Mouse (Mus musculus) ES-E14 (cell line): ENCODE results near the gene Vwa1. TPM values are rescaled to one million over a fixed set of nuclear protein-coding genes. Genes with fewer than 3 reads are reported as not detected.

Experiments used
- DNase-seq: peaks from one replicate; pipeline ENCODE4 v3.0.0-alpha.2; 2013; ENCODE audit warnings: low read depth, low spot score
- H3K27ac ChIP-seq: 2 replicates; pipeline ENCODE4 v1.5.1; 2012; ENCODE audit warnings: low read depth, mild to moderate bottlenecking, low read length, moderate library complexity, mixed read lengths; ENCODE audit not compliant: poor library complexity, insufficient read depth, severe bottlenecking
- H3K36me3 ChIP-seq: 2 replicates; pipeline ENCODE4 v1.6.1; 2012; ENCODE audit warnings: mild to moderate bottlenecking, low read length, moderate library complexity, mixed read lengths; ENCODE audit not compliant: control insufficient read depth, poor library complexity, insufficient read depth, severe bottlenecking
- H3K4me1 ChIP-seq, 2 experiments: fragments of 150-350 bp in 1 of 2; sonication (generic) in 1 of 2; 2 replicates each; pipeline ENCODE4 v1.6.1; 2012; ENCODE audit warnings: low read length in 2 of 2, mild to moderate bottlenecking in 1 of 2, mixed read lengths in 1 of 2; ENCODE audit not compliant: control insufficient read depth in 2 of 2, insufficient read depth in 2 of 2, poor library complexity in 1 of 2
- H3K4me3 ChIP-seq, 2 experiments: fragments of 150-350 bp in 1 of 2; sonication (generic) in 1 of 2; 2 replicates each; pipeline ENCODE4 v1.5.1; 2012; ENCODE audit warnings: low read length in 2 of 2, low read depth in 1 of 2, mild to moderate bottlenecking in 1 of 2, mixed read lengths in 1 of 2; ENCODE audit not compliant: insufficient read depth in 1 of 2, poor library complexity in 1 of 2, severe bottlenecking in 1 of 2
- H3K9ac ChIP-seq: 2 replicates; pipeline ENCODE4 v1.6.1; 2012; ENCODE audit warnings: low read depth, mild to moderate bottlenecking, low read length, mixed read lengths; ENCODE audit not compliant: poor library complexity, insufficient read depth, severe bottlenecking
- H3K9me3 ChIP-seq: fragments of 150-350 bp; sonication (generic); 2 replicates; pipeline ENCODE4 v1.6.1; 2012; ENCODE audit warnings: low read depth, mild to moderate bottlenecking, low read length; ENCODE audit not compliant: control insufficient read depth, insufficient read depth
- CHD2 ChIP-seq: IDR thresholded peaks from 2 replicates; pipeline ENCODE4 v1.6.1; 2014; ENCODE audit warnings: mild to moderate bottlenecking, low read depth, low read length, inconsistent platforms
- HCFC1 ChIP-seq: IDR thresholded peaks from 2 replicates; pipeline ENCODE4 v1.6.1; 2012; ENCODE audit warnings: low read length, inconsistent platforms, borderline replicate concordance; ENCODE audit not compliant: insufficient read depth
- MAFK ChIP-seq: IDR thresholded peaks from 2 replicates; pipeline ENCODE4 v1.6.1; 2014; ENCODE audit warnings: mild to moderate bottlenecking, low read depth, low read length, inconsistent platforms; ENCODE audit not compliant: insufficient read depth
- ZC3H11A ChIP-seq: IDR thresholded peaks from 2 replicates; pipeline ENCODE4 v1.6.1; 2012; ENCODE audit warnings: low read depth, mild to moderate bottlenecking, inconsistent platforms, low read length, borderline replicate concordance
- ZNF384 ChIP-seq: IDR thresholded peaks from 2 replicates; pipeline ENCODE4 v1.6.1; 2012; ENCODE audit warnings: low read depth, low read length, inconsistent platforms
- in situ Hi-C, 2 experiments: fragments of 600-800 bp; cut with MboI; formaldehyde crosslinking; loops; one replicate each; pipeline ENCODE4 v1.15.1; 2025; ENCODE audit warnings: low sequenced_read_pairs in 2 of 2, inconsistent platforms in 1 of 2; ENCODE audit not compliant: unreplicated experiment in 2 of 2
- total RNA-seq: library from RNA; depleted of rRNA; stranded (reverse); fragments of 300-350 nt; gene quantifications from 2 replicates; pipeline ENCODE4 v1.2.3, GENCODE M21; 2012

Vwa1 gene
- total RNA-seq, 1 experiment = 4.6 TPM

GRCm38 (mm10) chr4:155775855-155776254, 1.4 kb upstream of the Vwa1 start:
- peaks cover 9 to 17% of the 10 kb centered on the region in 2 experiments; a peak in 3 of 4 replicates for H3K4me1 ChIP-seq
- no peak overlapping the region for H3K9ac ChIP-seq
- no peak for DNase-seq
- no peak overlapping the region for H3K27ac ChIP-seq
- no peak overlapping the region for H3K4me3 ChIP-seq
- in situ Hi-C loops = no loop called here
- TF ChIP-seq HCFC1 = no peak
- no peak for TF ChIP-seq ZC3H11A
- TF ChIP-seq ZNF384 = no peak
- no peak for TF ChIP-seq CHD2
- TF ChIP-seq MAFK = no peak
- H3K9me3 ChIP-seq = no peaks in the 10 kb centered on the region
- no peaks in the 10 kb centered on the region for H3K36me3 ChIP-seq

DNA sequence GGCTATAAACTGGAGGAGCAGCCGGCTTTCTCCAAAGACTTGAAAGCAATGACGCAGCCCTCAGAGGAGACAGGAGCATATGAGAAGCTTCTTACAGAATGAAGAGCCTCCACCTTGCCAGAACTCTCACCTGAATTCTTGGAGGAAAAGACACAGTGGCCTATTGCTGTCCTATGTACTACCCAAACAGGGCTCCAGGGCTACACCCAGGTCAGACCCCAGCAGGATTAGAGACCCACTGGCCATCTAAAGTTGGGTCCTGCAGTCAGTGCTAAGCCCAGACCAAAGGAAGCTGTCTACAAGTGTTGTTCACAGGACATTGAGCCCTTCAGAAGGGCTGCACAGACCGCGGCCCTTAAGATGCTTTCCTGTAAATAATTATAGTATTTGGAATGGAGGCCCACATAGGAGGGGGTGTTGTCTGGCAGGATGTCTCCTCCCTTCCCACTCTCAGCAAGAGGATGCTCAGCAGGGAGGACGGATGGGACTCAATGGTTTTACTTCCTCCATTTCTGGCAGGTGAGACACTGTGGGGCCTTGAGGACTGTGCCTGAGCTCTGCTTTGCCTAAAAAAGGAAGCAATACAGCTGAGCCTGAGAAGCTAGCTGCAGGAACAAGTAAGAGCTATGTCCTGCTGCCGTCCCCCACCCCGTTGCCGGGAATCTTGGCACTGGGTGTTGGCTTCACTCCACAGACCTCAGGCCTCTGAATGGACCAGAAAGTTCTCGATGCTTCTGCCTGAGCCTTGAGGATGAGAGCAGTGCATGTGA, 658 bp upstream of the Vwa1 start:
- no peak overlapping the region for H3K27ac ChIP-seq
- no peak for TF ChIP-seq MAFK
- TF ChIP-seq ZC3H11A = no peak
- TF ChIP-seq ZNF384 = no peak
- no peak for TF ChIP-seq HCFC1
- no peak for TF ChIP-seq CHD2
- no peak for DNase-seq
- no peak overlapping the region for H3K4me3 ChIP-seq
- no peaks in the 10 kb centered on the region for H3K9me3 ChIP-seq
- no peak overlapping the region for H3K9ac ChIP-seq
- H3K4me1 ChIP-seq = peaks cover 9 to 20% of the 10 kb centered on the region in 2 experiments; a peak in 3 of 4 replicates
- in situ Hi-C loops = no loop called here
- no peaks in the 10 kb centered on the region for H3K36me3 ChIP-seq

- H3K4me1 ChIP-seq = peaks cover 9 to 22% of the 10 kb centered on the region in 2 experiments; a peak in 3 of 4 replicates
- in situ Hi-C loops = no loop called here
- H3K9me3 ChIP-seq = no peaks in the 10 kb centered on the region
- TF ChIP-seq HCFC1 (no peak), ZC3H11A (no peak), CHD2 (no peak), MAFK (no peak), ZNF384 (no peak)
- H3K27ac ChIP-seq = no peak overlapping the region
- H3K4me3 ChIP-seq = peak overlapping the region; percentile 49 to 57; a peak in 2 of 4 replicates
- no peak overlapping the region for H3K9ac ChIP-seq
- no peak for DNase-seq
- H3K36me3 ChIP-seq = no peaks in the 10 kb centered on the region
These were observed 991 bp downstream of the Vwa1 start for GRCm38 (mm10) chr4:155773335-155774078.

DNA sequence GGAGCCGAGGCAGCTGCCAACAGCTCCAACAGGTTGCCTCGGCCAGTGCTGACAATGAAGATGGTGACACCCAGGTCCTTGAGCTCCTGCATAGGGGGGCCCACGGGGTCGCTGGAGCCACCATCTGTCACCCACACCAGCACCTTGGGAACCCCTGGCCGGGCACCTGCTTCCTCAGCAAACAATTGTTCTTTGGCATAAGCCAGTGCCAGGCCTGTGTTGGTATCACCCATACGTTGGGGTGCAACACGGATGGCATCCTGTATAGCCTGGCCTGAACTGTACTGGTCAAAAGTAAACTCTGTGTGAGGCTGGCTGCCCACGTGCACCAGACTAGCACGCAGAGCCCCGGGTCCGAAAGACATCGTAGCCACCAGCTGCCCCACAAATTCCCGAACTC, 1.7 kb downstream of the Vwa1 start:
- H3K9ac ChIP-seq = no peak overlapping the region
- no peak for DNase-seq
- no peaks in the 10 kb centered on the region for H3K9me3 ChIP-seq
- H3K36me3 ChIP-seq = no peaks in the 10 kb centered on the region
- in situ Hi-C loops = no loop called here
- H3K27ac ChIP-seq = no peak overlapping the region
- TF ChIP-seq ZC3H11A (no peak), HCFC1 (no peak), MAFK (no peak), ZNF384 (no peak), CHD2 (no peak)
- peaks cover 9 to 22% of the 10 kb centered on the region in 2 experiments; a peak in 3 of 4 replicates for H3K4me1 ChIP-seq
- H3K4me3 ChIP-seq = no peak overlapping the region
